Mouse (Mus musculus): ENCODE data around the gene Pdik1l. TPM values are rescaled to one million over a fixed set of nuclear protein-coding genes. Genes with fewer than 3 reads are reported as not detected.
A peak's percentile ranks its signal among the peaks of the same experiment; 100 is the strongest.

The Pdik1l gene
- total RNA-seq (2017), result 27.9 and 36.1 TPM in 2 replicates

DNA sequence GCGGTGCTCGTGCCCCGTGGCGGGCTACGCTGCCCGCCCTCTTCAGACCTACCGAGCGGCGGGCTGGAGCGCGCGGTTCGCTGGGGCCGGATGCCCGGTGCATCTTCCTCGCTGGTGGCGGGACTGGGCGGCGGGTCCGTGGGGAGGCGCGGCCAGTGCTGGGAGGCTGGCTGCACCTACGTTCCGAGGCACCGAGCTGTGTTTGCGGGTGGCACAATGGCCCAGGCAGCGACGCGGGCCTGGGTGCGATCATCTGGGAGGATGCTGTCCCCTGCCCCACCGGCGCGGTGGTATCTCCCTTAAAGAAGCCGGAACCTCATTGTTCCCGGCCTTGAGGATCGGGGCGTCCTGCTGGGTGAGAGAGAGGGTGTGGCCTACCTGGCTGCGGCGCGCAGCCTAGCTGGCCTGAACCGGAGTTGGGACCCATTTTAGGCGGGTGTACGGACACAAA, at the start of gene Pdik1l:
Gene Pdik1l (minus strand): TSS at position 321 of the 451 bp plus-strand sequence.
- peak; percentile 74 for ATAC-seq (replicated peaks; ENCODE audit: low read depth, poor library complexity, severe bottlenecking)

DNA sequence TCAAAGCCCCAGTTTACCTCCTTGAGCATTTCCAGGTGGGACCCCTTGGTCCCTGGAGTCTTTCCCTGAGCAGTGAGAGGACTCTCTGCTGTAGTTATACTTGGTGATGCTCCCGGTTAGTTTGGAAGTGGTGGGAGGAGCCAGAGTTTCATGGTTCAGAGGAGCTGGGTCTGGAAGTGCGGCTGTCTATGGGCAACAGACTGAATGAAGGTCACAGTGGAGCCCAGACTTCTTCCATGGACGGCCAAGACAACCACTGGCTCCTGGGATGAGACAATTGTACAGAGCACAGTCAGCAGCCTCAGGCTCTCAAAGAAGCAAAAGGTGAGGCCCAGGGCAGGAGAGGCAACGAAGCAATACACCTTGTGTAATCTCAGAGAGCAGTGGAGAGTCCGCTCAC, 42.6 kb upstream of the Pdik1l start:
- no peak for ATAC-seq (replicated peaks; ENCODE audit: low read depth, poor library complexity, severe bottlenecking)

DNA sequence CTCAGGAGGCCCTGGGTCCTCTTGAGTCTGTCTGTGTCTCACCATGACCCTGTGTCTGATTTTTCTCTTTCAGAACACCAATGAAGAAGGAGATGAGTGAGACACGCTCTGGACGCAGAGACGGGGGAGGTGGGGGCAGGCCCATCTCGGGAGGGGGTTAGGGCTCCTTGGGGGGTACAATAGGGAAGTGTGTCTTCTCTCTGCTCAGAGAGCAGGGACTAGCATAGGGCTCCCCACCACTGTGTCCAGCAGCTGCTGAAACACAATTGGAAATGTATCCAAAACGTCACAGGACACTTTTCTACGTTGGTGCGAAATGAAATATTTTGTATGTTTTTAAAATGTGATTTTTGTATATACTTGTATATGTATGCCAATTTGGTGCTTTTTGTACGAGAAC, 41.1 kb upstream of the Pdik1l start:
- ATAC-seq (replicated peaks; ENCODE audit: low read depth, poor library complexity, severe bottlenecking), result no peak

DNA sequence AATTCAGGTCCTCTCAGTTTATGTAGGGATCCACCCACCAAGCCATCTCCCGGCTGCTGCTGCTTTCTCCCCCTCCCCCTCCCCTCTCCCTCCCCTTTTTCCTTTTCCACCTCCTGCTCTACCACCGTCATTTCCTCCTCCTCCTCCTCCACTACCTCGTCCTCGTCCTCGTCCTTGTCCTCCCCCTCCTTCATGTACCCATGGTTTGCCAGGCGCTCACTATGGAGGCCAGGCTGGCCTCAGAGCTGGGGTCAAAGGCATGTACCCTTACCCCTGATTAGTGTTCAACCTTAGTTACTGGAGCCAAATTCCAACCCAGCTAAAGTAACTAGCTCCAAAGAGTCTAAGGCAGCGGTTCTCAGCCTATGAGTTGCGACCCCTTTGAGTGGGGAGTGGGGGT, 40.5 kb upstream of the Pdik1l start:
- no peak for ATAC-seq (replicated peaks; ENCODE audit: low read depth, poor library complexity, severe bottlenecking)

DNA sequence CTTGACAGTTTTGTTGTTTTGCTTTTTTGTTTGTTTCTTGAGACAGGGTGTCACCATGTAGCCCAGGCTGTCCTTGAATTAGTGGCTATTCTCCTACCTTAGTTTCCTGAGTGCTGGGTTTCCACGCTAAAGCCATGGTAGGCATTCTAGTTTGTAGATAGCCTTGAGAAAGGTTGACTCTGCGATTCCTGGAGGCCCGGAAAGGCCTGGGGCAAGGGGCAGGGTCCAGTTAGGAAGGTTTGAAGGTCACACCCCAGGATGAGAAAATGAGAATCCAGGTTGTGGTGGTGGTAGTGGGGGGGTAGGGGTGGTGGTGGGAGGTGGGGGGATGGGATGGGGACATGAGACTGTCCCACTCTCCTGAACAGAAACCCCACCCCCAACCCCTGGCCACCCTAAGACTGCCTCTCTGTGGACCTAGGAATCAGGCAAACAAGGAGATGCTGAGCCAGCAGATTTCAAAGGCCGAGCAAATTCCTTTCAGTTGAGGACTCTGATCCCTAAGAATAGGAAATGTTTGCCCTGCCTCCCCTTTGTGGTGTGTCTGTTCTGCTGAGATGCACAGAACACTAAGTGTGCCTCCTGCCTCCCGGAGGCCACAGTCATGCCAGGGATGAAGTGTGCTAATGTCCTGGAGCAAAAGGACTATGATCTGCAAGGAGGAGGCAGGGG, 39.3 kb upstream of the Pdik1l start:
- ATAC-seq (replicated peaks; ENCODE audit: low read depth, poor library complexity, severe bottlenecking), result no peak

DNA sequence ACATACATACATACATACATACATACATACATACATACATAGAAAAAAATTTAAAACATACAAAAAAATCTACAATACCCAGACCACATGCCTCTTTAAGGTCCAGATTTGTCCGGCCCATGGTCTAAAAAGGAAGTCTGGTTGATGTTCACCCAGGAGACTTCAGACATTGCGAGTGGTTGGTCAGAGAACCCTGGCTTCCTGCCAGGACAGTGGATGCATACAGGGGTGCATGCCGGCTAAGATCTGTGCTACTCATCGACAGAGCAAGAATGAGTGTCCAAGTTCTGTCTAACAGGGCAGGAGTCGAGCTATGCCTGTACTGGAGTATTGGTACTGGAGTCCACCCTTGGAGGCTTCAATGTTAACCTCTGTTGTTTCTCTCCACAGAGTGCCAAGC, 37.0 kb upstream of the Pdik1l start:
- no peak for ATAC-seq (replicated peaks; ENCODE audit: low read depth, poor library complexity, severe bottlenecking)

DNA sequence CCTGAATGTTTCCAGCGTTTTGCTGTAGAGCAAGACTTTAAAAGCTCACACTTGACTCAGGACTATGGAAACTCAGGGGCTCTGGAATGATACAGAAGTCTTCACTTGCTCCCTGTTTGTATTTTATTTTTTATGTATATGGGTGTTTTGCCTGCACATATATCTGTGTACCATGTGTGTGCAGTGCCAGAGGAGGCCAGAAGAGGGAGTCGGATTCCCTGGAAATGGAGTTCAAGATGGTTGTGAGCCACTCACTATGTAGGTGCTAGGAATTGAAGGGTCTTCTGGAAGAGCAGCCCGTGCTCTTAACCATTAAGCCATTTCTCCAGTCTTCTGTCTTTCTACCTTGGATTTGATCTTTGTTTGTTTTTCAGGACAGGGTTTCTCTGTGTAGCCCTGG, 33.8 kb upstream of the Pdik1l start:
- ATAC-seq (replicated peaks; ENCODE audit: low read depth, poor library complexity, severe bottlenecking), result no peak

DNA sequence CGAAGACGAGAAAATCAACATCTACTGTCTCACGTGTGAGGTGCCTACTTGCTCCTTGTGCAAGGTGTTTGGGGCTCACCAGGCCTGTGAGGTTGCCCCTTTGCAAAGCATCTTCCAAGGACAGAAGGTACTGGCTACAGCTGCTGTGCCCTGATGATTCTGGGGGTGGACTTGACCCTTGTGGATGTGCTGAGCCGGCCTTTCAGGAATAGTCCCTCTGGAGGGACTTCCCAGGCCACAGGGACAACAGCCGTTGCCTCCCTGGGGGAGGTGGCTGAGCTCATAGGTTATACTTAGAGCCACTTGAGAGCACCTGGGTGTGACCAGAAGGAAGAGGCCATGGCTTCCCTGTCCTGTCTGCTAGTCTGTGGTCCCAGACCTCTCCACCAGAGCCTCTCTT, 32.0 kb upstream of the Pdik1l start:
- ATAC-seq (replicated peaks; ENCODE audit: low read depth, poor library complexity, severe bottlenecking), result no peak

DNA sequence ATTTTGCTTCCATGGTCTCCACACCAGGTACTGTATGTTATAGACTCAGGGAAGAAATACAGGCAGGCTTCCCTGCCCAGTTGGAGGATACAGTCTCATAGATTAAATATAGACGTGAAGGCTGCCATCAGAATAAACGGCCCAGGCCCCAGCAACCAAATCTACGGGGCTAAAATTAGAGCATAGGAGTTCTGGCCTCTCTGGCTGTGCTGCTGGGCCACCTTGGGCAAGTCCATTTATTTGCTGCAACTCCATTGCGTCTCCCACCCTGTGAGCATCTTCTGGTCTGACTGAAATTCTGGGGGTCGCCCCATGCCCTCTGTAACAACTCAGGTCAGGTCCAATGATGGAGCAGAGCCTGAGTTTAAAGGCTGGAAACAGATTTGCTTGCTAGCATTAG, 31.4 kb upstream of the Pdik1l start:
- no peak for ATAC-seq (replicated peaks; ENCODE audit: low read depth, poor library complexity, severe bottlenecking)

DNA sequence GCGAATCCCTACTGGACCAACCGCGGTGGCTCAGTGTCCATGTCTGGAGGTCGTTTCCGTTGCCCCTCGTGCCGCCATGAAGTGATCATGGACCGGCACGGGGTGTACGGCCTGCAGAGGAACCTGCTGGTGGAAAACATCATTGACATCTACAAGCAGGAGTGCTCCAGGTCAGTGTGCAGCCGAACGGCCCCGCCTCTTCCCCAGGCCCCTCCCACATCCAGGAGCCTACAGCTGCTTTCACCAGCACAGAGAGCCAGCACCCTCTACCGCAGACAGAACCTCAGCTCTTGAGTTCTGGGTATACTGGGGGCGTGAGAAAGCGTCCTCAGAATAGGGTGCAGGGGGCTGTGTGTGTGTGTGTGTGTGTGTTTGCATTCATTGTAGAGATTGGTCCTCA, 28.7 kb upstream of the Pdik1l start:
- peak; percentile 45 for ATAC-seq (replicated peaks; ENCODE audit: low read depth, poor library complexity, severe bottlenecking)

DNA sequence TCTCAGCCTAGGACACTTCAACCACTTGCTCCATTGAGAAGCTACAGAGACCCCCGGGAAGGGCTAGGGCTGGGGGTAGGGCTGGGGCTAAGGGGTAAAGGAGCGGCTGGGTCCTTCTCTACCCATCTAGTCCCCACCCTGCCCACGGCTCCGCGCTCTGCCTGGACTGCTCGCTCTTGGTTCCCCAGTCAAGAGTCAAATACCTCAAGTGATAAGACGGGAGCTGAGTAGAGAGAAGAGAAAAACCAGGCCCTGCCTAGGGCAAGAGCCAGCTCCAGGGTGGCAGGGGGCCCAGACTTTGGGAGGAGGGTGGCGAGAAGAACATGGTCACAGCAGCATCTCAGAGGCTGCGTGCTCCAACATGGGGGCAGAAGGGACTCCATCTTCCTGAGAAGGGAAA, 27.8 kb upstream of the Pdik1l start:
- no peak for ATAC-seq (replicated peaks; ENCODE audit: low read depth, poor library complexity, severe bottlenecking)

DNA sequence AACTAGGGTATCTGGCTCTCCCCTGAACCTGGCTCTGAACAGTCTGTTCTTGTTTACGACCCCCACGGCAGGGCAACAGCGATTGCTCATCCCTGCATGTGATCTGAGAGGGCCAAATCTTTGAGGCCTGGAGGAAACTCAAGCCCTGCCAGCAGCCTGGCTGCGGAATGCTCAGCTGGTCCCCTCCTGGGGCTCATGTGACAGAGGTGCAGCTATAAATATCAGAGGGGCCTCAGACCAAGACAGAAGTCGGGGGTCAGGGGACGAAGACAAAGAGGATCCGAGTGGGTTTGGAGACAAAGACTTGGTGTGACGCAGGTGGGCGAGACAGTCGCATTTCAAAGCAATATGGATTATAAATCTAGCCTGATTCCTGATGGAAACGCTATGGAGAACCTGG, 27.2 kb upstream of the Pdik1l start, which contains the start of gene Trim63:
Gene Trim63 (plus strand): TSS at position 245 of the 400 bp plus-strand sequence.
- no peak for ATAC-seq (replicated peaks; ENCODE audit: low read depth, poor library complexity, severe bottlenecking)

DNA sequence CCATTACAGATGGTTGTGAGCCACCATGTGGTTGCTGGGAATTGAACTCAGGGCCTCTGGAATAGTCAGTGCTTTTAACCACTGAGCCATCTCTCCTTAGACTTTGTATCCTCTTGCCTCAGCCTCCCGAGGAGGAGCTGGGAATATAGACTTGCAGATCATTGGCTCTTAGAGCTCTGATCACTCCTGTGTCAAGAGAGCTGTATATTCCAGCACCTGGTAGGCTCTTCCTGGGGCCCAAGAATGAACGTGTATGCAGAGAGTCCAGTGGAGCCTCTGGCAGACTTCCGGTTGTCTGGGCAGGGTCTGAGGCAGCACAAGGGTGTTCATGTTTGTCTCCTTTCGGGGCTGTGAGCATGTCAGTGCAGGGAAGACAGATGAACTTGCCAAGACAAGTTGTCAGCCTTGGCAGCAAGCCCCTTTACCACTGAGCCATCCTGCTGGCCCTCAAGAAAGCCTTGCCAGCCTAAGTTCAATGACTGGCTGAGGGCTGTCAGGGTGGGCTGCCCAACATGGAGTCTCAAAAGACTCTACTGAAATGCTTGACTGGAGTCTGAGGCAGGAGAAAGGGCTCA, 26.5 kb upstream of the Pdik1l start:
- ATAC-seq (replicated peaks; ENCODE audit: low read depth, poor library complexity, severe bottlenecking), result no peak

DNA sequence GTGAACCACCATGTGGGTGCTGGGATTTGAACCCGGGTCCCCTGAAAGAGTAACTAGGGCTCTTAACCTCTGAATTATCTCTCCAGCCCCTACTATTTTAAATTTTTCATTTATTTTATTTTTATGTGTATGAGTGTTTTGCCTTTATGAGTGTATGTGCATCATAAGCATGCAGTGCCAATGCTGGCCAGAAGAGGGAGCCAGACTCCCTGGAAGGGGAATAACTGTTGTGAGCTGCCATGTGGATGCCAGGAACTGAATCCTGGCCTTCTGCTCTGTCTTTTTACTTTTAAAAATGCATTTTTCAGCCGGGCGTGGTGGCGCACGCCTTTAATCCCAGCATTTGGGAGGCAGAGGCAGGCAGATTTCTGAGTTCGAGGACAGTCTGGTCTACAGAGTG, 25.2 kb upstream of the Pdik1l start:
- ATAC-seq (replicated peaks; ENCODE audit: low read depth, poor library complexity, severe bottlenecking), result no peak

DNA sequence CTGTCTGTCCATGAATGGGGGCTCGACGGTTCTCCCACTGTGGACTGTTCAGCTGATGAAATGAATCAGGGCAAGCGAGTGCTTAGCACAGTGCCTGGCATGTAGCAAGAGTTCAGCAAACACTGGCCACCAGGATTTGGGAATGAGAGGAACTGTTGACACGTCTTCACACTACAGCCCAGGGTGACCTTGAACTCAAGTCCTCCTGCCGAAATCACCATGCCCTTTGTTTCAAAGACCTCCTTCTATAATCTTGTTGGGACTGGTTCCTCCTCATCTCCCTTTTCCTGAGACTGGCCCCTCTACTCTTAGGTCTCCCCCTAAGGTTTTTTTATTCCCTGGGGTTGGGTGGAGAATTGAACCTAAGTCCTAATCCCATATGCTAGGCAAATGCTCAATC, 24.6 kb upstream of the Pdik1l start:
- ATAC-seq (replicated peaks; ENCODE audit: low read depth, poor library complexity, severe bottlenecking), result no peak

DNA sequence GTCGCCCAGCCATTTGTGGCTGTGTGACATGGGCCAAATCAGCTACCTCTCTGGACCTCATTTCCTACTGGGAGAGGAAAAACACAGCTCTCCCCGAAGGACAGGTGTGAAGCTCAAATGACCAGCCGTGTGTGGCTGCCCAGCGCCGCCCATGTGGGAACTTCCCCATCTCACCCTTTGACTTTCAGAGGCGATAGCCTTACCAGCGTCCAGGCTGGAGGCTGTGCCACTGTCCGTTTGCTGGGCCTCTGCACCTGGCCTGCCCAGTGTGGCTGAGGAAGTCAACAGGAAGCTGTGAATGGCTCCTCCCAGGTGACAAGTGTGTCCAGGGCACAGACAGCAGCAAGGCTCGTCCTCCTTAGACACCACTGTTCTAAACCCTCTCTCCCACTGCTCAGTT, 24.1 kb upstream of the Pdik1l start:
- ATAC-seq (replicated peaks; ENCODE audit: low read depth, poor library complexity, severe bottlenecking), result no peak

DNA sequence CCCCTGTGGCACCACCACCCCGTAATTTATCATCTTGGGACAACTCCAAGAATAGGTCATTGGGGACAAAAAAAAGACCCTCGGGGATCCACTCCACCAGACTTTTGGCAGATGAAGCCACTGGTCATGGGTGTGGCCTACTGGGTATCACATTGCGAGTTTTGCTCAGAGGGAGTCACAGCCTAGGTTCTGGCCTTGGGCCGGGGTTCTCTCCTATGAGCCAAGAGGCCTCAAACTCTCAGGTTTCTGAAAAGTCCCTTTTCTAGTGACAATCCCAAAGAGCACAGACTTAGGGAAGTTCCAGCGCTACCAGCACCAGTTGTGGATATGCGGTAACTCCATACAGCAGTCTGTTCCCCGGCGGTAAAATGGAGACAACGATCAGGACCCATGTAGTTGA, 23.0 kb upstream of the Pdik1l start:
- ATAC-seq (replicated peaks; ENCODE audit: low read depth, poor library complexity, severe bottlenecking), result no peak

DNA sequence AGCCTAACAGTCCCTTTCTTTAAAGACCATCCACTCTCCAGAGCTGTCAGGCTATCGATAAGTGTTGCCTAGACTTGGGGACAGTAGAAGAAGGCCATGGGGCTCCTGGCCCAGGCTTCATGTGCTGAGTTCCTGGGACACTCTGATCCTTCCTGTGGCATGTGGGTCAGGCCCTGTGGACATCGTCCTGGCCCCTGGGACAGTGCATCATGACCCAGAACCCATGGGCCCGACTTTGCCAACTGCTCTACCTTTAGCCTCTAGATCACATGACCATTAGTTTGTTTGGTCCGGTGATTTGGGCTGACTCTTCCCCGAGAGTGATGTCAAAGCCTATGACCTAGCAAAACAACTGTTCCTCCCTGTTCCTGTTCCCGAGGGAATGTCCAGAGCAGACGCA, 22.4 kb upstream of the Pdik1l start:
- ATAC-seq (replicated peaks; ENCODE audit: low read depth, poor library complexity, severe bottlenecking), result no peak

DNA sequence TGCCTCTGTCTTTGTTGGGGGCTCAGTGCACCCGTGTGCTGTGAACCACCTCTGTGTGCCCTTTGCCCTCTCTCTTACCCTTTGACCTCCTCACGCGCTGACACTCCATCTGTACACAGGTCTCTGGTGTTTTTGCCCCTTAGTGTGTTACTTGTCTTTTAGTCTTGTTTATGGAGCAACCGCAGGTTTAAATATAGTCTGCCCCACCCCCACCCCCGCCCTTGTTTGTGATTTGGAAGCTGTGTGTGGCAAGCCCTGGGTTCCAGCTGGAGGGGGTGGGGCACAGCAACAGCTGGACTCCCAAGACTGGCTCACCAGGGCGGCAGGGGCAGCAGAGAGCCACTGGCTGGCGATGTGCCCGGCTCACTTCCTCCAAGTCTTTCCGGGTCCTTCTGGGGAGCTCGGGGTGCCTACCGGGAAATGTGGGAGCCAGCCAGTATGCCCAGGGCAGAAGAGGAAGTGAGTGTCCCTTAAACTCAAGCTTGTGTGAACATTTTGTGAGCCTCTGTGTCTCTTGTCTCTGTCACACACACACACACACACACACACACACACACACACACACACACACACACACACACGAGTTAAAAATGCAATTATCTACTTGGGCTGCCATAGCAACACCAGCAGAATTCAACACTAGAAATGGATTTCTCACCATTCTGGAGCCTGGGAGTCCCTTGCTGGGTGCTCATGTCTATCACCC, 19.8 kb upstream of the Pdik1l start:
- peak; percentile 95 for ATAC-seq (replicated peaks; ENCODE audit: low read depth, poor library complexity, severe bottlenecking)

DNA sequence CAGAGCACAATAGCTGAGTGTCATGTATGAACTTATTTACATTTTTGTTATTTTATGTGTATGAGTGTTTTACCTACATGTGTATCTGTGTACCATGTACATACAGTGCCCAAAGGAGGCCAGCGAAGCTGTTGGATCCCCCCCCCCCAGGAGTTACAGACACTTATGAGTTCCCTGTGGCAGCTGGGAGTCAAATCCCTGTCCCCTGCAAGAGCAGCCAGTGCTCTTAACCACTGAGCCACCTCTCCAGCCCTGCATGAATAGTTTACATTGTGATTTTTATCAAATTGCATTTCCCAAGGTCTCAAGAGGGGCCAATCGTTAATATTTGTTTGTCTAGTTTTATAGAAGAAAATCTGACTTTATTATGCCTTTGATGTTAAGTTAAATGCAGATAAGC, 19.3 kb upstream of the Pdik1l start:
- no peak for ATAC-seq (replicated peaks; ENCODE audit: low read depth, poor library complexity, severe bottlenecking)

DNA sequence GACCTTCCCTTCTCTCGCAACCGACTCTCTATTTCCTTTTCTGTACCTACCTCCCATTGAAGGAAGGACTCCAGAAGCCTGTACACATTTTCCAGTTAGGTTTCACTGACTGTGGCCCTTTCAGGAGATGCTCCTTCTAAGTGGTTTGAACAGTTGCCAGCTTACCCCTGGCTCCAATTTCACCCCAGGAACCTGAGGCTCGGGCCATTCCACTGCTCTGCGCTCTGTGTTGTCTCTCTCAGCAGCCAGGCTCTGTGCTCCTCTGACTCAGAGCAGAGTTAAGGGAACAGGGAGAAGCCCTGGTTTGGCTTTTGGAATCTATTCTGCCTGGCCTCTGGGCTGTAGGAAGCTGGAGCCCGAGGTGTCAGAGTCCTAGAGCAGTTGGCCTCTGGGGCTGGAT, 14.4 kb upstream of the Pdik1l start:
- ATAC-seq (replicated peaks; ENCODE audit: low read depth, poor library complexity, severe bottlenecking), result no peak

DNA sequence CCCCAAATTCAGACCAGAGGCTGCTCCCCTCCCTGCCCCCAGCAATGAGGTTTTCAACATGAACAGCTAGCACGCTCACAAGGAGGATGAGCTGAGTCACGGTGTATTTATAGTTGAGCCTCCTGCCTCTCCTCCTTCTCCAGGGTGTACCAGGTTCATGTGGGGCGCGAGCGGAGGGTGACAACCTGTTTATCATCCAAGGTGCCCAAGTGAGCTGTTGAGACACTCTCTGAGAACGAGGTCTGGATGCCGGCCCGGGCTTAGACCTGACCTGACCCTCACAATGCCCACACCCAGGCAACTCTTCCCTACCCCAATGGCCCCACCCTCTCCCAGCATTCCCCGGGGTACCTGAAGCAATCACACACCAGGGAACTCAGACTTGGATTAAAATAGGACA, 12.6 kb upstream of the Pdik1l start:
- peak; percentile 62 for ATAC-seq (replicated peaks; ENCODE audit: low read depth, poor library complexity, severe bottlenecking)
